Mouse (Mus musculus): ENCODE data around the gene Rtkn. TPM values are rescaled to one million over a fixed set of nuclear protein-coding genes. Genes with fewer than 3 reads are reported as not detected.

Gene Rtkn
- polyA plus RNA-seq, 2 experiments: 5.5 to 11.1 TPM

DNA sequence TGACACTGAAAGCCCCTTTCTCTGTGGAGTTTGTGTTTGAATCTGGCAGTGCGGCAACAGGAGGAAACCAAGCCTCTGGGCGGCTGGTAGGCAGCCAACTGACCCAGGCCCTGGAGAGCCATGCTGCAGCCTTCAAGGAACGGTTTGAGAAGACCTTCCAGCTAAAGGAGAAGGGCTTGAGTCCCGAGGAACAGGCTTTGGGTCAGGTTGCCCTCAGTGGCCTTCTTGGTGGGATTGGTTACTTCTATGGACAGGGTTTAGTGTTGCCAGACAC lies 18.2 kb upstream of the Rtkn start:
- Histone ChIP-seq H3K9ac (replicated peaks) (no peak overlapping the region), H3K4me3 (ENCODE audit: insufficient read depth in 1 of 2, low read depth in 2 of 2, low read length in 2 of 2) (no peak overlapping the region), H3K4me1 (replicated peaks; ENCODE audit: control insufficient read depth in 2 of 2, insufficient read depth in 2 of 2, low read length in 1 of 2) (peaks cover 17 to 20% of the 10 kb centered on the region in 2 experiments), H3K9me3 (ENCODE audit: control insufficient read depth, low read length) (no peaks in the 10 kb centered on the region), H3K27ac (no peak overlapping the region), H3K36me3 (replicated peaks; ENCODE audit: control insufficient read depth, insufficient read depth, low read depth) (peaks cover 4% of the 10 kb centered on the region), H3K4me2 (ENCODE audit: low read depth) (peak overlapping the region; percentile 95; the same call in 1 of the 2 replicates), H3K27me3 (ENCODE audit: control insufficient read depth, insufficient read depth, low read length) (no peaks in the 10 kb centered on the region)
- TF ChIP-seq CTCF (IDR thresholded peaks at IDR 0.05; ENCODE audit: low read depth): no peak
- TF ChIP-seq EP300 (IDR thresholded peaks at IDR 0.05; ENCODE audit: low read depth): no peak
- 76% methylated on average over 4 of the region's 4 CpGs for whole genome bisulfite sequencing (ENCODE audit: insufficient replicate concordance)
- DNase-seq (ENCODE audit: low read depth in 3 of 3, low spot score in 3 of 3): no peak
- ATAC-seq (ENCODE audit: insufficient read depth): no peak

DNA sequence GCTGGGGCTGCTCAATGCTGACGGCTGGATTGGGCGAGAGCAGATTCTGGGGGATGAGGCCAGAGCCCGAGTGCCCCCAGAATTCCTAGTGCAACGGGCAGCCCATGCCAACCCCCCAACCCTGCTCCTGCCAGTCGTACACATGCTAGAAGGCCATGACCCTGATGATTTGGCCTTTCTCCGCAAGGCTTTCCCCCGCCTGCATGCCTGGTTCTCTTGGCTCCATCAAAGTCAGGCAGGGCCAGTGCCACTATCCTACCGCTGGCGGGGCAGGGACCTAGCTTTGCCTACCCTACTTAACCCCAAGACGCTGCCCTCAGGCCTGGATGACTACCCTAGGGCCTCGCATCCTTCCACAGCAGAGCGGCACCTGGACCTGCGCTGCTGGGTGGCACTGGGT lies 17.6 kb upstream of the Rtkn start:
- WGBS (ENCODE audit: insufficient replicate concordance): 84% methylated on average over 13 of the region's 13 CpGs
- no peaks in the 10 kb centered on the region for H3K9me3 ChIP-seq (ENCODE audit: control insufficient read depth, low read length)
- DNase-seq (ENCODE audit: low read depth in 3 of 3, low spot score in 3 of 3) (no peak), ATAC-seq (ENCODE audit: insufficient read depth) (no peak)
- no peak overlapping the region for H3K9ac ChIP-seq (replicated peaks)
- peaks cover 4% of the 10 kb centered on the region for H3K36me3 ChIP-seq (replicated peaks; ENCODE audit: control insufficient read depth, insufficient read depth, low read depth)
- H3K4me2 ChIP-seq (ENCODE audit: low read depth): no peak overlapping the region
- H3K4me3 ChIP-seq (ENCODE audit: insufficient read depth in 1 of 2, low read depth in 2 of 2, low read length in 2 of 2): no peak overlapping the region
- H3K27ac ChIP-seq: no peak overlapping the region
- TF ChIP-seq CTCF (IDR thresholded peaks at IDR 0.05; ENCODE audit: low read depth) (no peak), EP300 (IDR thresholded peaks at IDR 0.05; ENCODE audit: low read depth) (no peak)
- peaks cover 18 to 24% of the 10 kb centered on the region in 2 experiments for H3K4me1 ChIP-seq (replicated peaks; ENCODE audit: control insufficient read depth in 2 of 2, insufficient read depth in 2 of 2, low read length in 1 of 2)
- H3K27me3 ChIP-seq (ENCODE audit: control insufficient read depth, insufficient read depth, low read length): no peaks in the 10 kb centered on the region

DNA sequence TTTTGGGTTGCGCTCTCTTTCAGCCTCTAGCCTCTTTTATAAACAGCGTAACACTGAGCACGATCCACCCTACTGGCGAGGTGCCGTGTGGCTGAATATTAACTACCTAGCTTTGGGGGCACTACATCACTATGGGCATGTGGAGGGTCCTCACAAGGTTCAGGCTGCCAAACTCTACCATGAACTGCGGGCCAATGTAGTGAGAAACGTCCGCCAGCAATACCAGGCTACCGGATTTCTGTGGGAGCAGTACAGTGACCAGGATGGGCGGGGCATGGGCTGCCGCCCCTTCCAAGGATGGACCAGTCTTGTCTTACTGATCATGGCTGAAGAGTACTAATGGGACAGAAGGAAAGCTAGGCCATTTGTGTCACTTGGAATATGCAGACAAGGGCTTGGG lies 16.9 kb upstream of the Rtkn start:
- Histone ChIP-seq H3K4me2 (ENCODE audit: low read depth) (no peak overlapping the region), H3K36me3 (replicated peaks; ENCODE audit: control insufficient read depth, insufficient read depth, low read depth) (peaks cover 4% of the 10 kb centered on the region), H3K9me3 (ENCODE audit: control insufficient read depth, low read length) (no peaks in the 10 kb centered on the region), H3K4me3 (ENCODE audit: insufficient read depth in 1 of 2, low read depth in 2 of 2, low read length in 2 of 2) (no peak overlapping the region), H3K9ac (replicated peaks) (no peak overlapping the region), H3K27ac (no peak overlapping the region), H3K27me3 (ENCODE audit: control insufficient read depth, insufficient read depth, low read length) (no peaks in the 10 kb centered on the region), H3K4me1 (replicated peaks; ENCODE audit: control insufficient read depth in 2 of 2, insufficient read depth in 2 of 2, low read length in 1 of 2) (peaks cover 22 to 27% of the 10 kb centered on the region in 2 experiments)
- 79% methylated on average over 11 of the region's 11 CpGs for WGBS (ENCODE audit: insufficient replicate concordance)
- ATAC-seq (ENCODE audit: insufficient read depth) (no peak), DNase-seq (ENCODE audit: low read depth in 3 of 3, low spot score in 3 of 3) (no peak)
- TF ChIP-seq CTCF (IDR thresholded peaks at IDR 0.05; ENCODE audit: low read depth): no peak
- TF ChIP-seq EP300 (IDR thresholded peaks at IDR 0.05; ENCODE audit: low read depth): no peak

DNA sequence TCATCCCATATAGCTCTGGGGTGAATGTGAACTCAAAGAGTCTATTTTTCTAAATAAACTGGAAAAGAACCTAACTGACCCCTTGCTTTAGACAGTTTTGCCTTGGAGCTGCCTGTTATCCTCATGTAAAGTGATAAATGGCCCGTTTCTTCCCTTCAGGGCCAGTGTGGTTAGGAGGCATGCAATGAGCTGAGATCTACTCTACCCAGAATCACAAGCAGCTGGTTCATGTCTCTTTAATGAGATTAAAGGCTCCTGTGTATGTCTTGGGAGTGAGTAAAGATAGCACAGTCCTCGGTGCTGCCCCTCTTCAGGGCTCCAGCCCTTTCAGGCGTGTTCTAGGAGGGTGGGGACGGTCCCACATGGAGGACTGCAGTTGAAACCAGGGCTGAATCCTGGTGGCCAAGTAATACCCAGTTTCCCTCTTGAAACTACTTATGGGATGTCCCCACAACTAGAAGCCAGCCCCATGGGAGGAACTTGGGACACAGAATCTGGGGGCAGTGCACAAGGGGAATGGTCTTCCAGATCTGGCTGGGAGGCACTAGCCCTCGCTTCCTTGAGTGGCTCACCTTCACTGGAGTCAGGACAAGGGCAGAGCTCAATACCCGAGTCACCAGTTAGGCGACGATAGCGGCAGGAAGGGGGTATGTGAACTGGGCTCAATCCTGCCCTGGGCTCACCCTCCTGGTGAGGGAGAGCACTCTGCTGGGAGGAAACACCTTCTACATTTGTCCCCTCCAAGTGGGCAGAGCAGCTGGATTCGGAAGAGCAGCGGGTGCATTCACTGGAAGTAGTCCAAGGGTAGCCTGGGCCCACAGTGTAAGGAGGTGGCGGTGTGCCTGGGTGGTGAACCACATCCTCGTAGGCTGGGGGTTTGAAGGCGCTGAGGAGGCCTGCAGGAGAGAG lies 16.2 kb upstream of the Rtkn start:
- DNase-seq (ENCODE audit: low read depth in 3 of 3, low spot score in 3 of 3) (no peak), ATAC-seq (ENCODE audit: insufficient read depth) (no peak)
- Histone ChIP-seq H3K4me1 (replicated peaks; ENCODE audit: control insufficient read depth in 2 of 2, insufficient read depth in 2 of 2, low read length in 1 of 2) (peaks cover 22 to 32% of the 10 kb centered on the region in 2 experiments), H3K9ac (replicated peaks) (no peak overlapping the region), H3K4me2 (ENCODE audit: low read depth) (no peak overlapping the region; the same call in 1 of the 2 replicates), H3K9me3 (ENCODE audit: control insufficient read depth, low read length) (no peaks in the 10 kb centered on the region), H3K27me3 (ENCODE audit: control insufficient read depth, insufficient read depth, low read length) (no peaks in the 10 kb centered on the region), H3K36me3 (replicated peaks; ENCODE audit: control insufficient read depth, insufficient read depth, low read depth) (peaks cover 4% of the 10 kb centered on the region), H3K4me3 (ENCODE audit: insufficient read depth in 1 of 2, low read depth in 2 of 2, low read length in 2 of 2) (no peak overlapping the region), H3K27ac (no peak overlapping the region)
- 63% methylated on average over 14 of the region's 14 CpGs for WGBS (ENCODE audit: insufficient replicate concordance)
- TF ChIP-seq CTCF (IDR thresholded peaks at IDR 0.05; ENCODE audit: low read depth) (no peak), EP300 (IDR thresholded peaks at IDR 0.05; ENCODE audit: low read depth) (no peak)

DNA sequence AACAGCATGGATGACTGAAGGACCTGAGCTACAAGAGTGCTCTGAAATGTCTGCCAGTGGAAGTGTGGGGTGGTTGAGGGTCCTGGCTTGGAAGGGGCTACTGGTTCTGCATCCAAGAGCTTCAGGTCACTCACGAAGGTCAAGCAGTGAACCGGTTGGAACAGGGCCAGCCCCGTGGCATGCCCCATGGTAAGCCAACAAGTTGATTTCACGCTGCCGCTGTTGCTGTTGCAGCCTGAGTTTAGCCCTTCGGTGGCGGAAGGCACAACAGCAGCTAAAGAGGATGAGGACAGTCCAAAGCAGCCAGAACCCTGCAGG lies 15.6 kb upstream of the Rtkn start:
- DNase-seq (ENCODE audit: low read depth in 3 of 3, low spot score in 3 of 3) (no peak), ATAC-seq (ENCODE audit: insufficient read depth) (no peak)
- no peak overlapping the region for H3K4me3 ChIP-seq (ENCODE audit: insufficient read depth in 1 of 2, low read depth in 2 of 2, low read length in 2 of 2)
- H3K4me2 ChIP-seq (ENCODE audit: low read depth): peak overlapping the region; percentile 96
- H3K27me3 ChIP-seq (ENCODE audit: control insufficient read depth, insufficient read depth, low read length): no peaks in the 10 kb centered on the region
- H3K9me3 ChIP-seq (ENCODE audit: control insufficient read depth, low read length): no peaks in the 10 kb centered on the region
- H3K4me1 ChIP-seq (replicated peaks; ENCODE audit: control insufficient read depth in 2 of 2, insufficient read depth in 2 of 2, low read length in 1 of 2): peaks cover 22 to 30% of the 10 kb centered on the region in 2 experiments
- H3K9ac ChIP-seq (replicated peaks): peak overlapping the region; percentile 6; the same call in 1 of the 2 replicates
- H3K27ac ChIP-seq: no peak overlapping the region; the same call in 1 of the 2 replicates
- TF ChIP-seq CTCF (IDR thresholded peaks at IDR 0.05; ENCODE audit: low read depth) (no peak), EP300 (IDR thresholded peaks at IDR 0.05; ENCODE audit: low read depth) (no peak)
- peaks cover 4% of the 10 kb centered on the region for H3K36me3 ChIP-seq (replicated peaks; ENCODE audit: control insufficient read depth, insufficient read depth, low read depth)
- WGBS (ENCODE audit: insufficient replicate concordance): 76% methylated on average over 7 of the region's 7 CpGs

Data from liver, embryonic 14.5 days (tissue).